Mouse (Mus musculus) heart, postnatal 4 days (tissue): Measurements from ENCODE around the gene Pde3a. TPM values are rescaled to one million over a fixed set of nuclear protein-coding genes. Genes with fewer than 3 reads are reported as not detected.
"Not testable (repeated sequence)": the region's sequence is repeated elsewhere in the genome, so short reads cannot be mapped to it uniquely, and the experiment has no call there.

Experiments
- DNase-seq: peaks from one replicate; pipeline ENCODE4 v3.0.0; 2021
- total RNA-seq, 2 experiments: library from RNA; stranded (reverse); gene quantifications; 2 replicates each; pipeline ENCODE4 v1.2.3; 2021

The Pde3a gene
- total RNA-seq, 2 experiments from 2014 or later, result 56.1 to 57.0 TPM

DNA sequence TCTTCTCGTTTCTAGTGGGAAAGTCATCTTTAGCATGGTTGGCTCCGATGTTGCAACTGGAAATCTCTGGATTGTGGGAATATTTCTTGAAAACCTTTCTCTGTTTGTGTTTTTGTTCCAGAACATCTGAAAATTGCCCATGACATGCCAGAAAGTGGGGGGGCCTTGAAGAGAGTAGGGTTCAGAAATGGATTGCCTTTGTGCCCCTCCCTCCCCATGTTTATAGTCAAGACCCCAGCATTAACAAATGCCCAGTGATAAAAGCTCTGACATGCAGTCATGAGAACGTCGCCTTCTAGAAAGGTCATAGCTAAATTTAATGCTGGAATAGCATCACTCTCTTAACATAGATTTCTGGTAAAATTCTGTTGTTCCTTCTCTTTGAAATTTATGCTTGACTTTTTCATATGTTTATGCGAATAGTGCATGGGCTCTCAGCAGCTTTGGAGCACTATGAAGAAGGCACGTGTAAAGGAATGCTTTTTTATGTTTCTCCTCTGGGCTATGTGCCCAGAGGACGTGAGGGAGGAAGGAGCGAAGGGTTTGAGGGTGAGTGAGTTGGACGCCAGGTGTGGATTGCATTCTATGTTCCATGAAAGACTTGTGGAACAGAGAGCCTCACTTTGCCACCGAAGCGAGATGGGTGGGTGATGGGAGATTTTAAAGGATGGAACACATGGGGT, 19.0 kb downstream of the Pde3a start:
- no peak for DNase-seq

DNA sequence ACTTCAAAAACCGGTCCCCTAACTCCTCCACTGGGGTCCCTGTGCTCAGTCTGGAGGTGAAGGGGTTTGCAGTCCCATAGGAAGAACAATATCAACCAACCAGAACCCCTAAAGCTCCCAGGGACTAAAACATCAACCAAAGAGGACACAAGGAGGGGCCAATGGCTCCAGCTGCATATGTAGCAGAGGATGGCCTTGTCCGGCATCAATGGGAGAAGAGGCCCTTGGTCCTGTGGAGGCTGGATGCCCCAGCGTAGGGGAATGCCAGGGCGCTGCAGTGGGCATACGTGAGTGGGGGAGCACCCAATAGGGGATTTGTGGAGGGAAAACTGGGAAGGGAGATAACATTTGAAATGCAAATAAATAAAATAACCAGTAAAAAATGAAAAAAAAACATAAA, 19.8 kb downstream of the Pde3a start:
- DNase-seq, result no peak

DNA sequence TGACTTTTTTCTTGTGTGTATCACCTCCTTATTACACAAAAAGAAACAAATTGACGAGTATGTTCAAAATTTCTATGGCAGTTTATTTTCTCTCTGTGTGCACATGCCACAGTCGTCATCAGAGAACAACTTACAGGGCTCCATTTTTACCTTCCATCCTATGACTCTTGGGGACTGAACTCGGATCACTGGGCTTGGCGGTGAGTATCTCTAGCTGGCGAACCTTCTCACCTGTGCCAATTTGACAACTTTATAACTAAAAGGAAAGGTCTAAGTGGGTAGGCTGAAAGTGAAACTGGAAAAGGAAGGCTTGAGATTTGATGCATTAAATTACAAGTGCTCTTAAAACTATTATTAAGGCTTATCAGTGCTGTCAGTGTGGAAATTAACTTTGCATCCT, 22.1 kb downstream of the Pde3a start:
- DNase-seq, result no peak

DNA sequence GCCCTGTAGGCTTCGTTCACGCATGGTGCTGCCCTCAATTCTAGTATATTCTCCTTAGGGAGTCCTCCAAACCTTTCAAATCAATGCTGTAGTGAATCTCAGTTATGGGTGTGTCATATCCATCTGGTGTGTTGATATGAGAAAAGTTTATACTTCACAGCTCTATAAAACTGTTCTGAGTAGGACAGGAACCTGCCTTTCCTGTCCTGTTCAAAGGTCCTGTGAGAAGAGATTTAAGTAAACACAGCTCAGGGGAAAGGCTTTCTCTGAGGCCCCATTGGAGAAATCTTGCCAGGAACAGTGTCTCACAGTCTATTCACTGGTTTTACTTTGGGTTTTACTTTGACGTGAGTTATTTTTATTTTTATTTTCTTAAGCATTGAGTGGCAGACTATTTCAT, 22.5 kb downstream of the Pde3a start:
- no peak for DNase-seq

DNA sequence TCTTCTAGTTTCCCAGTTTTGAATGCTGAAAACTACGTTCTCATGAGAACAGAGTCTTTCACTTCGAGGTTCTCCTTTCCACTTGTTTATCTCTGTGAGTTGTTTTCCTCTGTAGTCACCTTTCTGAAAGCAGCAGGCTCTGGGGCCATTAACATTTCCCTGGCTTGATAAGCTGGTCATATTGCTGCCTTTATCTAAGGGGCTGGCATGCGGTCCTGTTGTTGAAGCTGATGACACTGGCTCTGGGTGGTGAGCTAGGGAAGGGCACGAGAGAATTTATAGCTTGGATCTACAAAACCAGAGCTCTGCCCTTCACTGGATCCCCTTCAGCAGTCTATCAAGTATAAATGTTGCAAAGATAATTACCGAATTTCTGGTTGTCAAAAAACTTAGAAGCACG, 24.6 kb downstream of the Pde3a start:
- peak; percentile 63 for DNase-seq

DNA sequence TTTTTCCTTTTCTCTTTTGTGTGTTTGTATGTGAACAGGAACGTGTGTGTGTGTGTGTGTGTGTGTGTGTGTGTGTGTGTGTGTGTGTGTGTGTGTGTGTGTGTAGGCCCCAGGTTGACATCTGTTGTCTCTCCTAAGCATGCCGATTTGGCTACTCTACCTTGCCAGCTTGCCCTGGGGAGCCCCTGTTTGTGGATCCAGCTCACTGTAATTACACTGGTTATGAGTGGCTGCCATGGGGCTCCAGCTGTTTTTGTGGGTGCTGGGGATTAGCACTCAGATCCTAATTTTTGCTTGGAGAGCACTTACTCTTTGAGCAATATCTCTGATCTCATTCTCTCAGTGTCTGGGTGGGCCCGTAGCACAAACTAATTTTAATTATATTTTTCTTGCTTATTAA, 32.6 kb downstream of the Pde3a start:
- no peak for DNase-seq

DNA sequence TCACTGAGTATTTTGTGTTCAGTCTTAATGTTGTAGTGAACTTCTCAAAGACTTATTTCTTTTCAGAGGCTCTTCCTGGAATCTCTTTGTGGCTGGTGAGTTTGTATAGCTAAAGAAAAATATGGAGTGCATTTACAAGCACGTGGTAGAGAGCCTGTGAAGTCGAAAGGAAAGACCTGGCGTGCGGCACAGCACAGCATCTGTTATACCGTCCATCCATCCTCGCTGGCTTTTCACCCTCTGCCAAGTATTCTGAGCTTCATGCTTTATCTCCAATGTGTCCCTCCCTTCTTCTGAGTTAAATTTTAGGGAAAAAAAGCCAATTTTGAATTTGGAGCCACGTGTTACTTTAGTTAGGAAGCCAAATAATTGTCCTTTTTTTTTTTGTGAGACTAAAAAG, 33.7 kb downstream of the Pde3a start:
- no peak for DNase-seq

DNA sequence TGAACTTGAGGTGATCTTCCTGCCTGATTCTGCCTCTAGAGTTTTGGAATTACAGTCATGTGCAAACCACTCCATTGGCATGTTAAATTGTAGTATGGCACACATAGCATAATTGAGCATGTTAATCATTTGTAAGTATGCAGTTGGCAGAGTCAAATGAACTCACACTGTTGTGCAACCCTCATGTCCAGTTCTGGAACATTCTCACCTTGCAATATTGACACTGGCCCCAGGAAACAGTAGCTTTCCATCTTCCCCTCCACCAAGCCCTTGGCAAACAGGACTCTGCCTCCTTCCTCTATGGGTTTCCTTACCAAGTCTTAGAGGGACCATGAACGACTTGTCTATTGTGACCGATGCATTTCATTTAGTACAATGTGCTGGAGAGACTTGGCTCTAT, 42.1 kb downstream of the Pde3a start:
- DNase-seq, result no peak

DNA sequence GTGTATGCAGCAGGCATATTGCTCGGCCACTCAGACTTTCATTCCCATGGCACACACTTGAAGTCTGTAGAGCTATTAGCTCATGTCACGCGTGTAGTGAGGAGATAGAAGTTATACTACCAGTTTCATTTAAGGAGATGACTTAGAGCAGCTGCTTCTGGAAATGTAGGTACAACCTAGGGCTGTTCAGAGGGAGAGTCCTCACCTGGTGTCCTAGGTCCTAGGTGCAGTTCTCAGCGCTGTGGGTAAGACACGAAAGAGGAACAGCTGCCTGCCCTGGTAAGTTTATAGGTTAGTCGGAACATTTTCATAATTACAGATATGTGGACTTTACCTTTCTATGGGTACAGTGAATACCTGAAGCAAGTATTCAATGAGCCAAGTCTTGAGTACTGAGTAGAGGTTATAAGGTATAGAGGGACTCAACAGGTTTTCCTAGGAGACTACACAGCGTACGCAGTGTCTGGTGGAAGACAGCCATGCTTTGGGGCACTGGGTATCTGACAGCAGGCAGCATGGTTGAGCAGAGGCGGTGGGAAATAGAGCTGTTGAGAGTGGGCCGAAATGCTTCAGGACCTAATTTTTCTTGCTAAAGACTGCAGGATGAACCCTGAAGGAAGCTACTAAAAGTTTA, 43.9 kb downstream of the Pde3a start:
- no peak for DNase-seq

DNA sequence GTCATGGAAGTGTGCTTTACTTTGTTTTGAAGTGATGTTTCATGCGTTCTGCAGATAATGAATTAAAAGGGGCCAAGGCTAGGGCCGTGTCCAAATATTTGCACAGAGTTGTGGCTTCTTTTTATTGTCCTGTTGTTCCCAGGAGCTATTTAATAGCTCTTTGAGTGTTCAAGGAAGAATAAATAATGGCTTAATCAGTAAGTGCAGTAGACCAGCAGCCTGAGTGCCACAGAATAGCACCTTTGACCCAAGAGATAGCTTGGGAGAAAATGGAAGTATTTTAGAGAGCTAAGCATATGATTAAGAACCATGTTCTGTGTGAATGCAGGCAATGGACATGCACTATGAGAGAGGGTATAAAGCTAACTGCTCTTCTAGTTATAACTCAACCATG, 44.4 kb downstream of the Pde3a start:
- no peak for DNase-seq

DNA sequence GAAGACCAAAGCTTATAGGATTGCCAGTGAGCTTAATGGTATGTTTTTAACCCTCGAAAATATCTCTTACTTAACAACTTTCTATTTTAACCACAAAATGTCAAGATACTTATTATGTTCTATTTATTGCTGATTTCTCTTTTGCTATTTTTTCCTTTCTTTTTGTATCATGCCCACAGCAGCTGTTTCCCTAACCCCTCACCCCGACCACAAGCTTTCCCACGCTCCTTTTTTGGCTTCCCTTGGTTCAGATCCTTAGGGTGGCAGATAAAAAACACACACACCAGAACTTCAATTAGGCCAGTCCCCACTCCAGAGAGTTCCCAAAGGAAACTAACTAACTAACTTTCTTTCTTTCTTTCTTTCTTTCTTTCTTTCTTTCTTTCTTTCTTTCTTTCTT, 46.2 kb downstream of the Pde3a start:
- DNase-seq, result no peak

DNA sequence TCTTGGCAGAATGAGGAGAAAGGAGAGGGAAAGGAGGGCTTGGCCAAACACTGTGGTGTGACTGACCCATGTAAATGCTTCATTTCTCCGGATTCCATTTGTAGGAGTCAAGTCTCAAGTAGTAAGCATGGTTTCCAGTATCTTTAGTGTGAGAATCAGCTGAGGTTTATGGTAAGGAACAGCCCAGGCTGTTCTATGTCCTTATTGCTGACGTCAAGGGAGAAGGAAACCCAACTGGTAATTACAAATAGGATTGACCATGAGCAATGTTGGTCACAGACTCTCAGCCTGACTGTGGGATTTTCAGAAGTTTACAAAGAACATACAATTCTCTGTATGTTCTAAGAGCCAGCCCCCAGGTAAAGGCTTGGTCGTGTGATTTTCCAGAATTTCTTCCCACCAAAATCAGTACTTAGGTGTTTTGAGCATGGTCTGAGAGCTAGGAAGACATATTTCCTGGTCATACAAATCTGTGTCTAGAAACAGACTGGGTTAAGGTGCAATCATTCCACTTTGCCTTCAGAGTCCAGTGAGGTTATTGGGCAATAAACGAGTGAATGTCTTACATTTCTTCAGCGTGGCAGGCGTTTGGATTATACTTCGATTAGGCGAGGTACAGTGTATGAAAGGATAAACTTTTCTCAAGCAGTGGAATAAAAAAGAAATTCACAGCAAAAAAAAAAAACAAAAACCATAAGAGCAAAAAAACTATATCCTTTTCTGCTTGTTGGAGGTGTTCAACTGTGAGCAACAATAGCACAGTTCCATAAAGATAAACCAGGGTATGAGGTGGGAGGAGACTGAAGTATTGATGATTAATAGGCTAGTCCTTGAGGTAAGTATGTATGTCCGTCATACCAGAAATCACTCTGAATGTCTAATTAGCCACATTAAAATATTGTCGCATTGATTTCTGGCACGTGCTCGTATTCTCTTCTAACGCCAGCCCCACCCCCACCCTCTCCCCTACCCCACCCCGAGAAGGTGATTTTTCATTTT, 53.0 kb downstream of the Pde3a start:
- no peak for DNase-seq

DNA sequence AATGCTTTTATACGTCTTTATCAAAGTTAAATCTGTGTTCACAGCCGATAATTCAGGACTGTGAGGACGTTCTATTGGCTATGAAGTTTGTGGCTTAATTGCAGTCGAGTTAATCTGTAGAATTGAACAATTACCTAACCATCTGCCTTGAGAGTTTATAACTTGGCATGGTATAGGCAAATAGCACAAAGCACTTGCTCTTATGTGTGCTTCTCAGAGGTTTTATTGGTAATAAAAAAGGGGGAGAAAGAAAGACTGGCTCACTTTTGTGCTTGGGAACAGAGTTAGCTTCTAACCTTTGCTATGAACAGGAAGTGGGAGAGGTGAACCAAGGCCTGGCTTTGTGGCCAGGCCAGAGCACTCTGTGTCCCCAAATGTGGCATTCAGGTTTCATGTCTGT, 53.8 kb downstream of the Pde3a start:
- no peak for DNase-seq

DNA sequence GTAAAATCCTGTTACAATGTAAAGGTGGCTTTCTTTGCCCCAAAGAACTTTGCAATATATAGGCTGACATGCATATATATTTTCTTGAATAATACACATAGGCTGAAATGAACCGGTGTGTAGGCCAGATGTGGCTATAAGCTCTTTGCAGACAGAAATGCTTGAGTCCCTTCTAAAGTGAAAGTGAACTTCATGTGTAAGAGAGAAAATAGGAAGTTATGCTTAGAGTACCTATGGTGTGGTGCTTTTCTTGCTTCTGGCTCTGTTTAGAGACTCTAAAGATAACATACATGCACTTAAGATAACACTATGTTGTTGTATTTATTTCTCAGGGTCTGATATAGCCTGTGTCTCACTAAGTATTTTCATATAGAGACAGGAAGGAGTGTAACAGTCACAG, 58.3 kb downstream of the Pde3a start:
- DNase-seq, result no peak

DNA sequence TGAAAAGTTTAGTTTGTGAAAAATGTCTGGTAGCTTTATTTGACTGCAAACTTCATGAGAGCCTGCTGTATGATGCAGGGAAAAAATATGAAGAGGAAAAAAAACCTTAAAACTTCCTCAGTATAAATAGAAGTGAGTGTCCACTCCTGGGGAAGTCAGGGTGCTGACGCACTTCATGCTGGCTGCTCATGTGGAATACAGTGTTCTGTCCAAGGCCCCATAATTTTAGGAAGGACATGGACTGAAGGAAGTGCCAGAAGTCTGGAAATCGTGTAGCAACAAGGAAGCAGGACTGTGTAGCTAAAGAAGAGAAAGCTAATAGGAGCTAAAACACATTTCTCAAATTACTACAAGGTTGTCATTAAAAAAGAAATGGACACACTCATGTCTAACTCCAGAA, 59.4 kb downstream of the Pde3a start:
- DNase-seq, result no peak

DNA sequence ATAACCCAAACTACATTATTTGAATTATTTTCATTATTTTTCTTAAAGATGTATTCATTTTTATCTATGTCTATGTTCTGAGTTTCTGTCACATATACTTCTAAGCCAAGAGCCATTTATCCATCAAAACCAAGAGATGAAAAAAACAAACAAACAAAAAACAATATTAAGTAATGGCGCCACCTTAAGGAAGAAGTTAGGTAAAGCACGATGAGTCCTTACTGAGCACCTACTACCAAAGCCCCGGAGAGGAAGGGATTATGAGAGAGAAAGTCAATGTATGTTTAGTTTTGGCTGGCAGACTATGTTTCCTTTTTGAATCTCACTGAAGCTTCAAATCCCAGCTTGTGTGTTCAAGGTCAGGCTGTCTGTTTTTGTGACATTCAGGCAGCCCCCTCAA, 60.8 kb downstream of the Pde3a start:
- DNase-seq, result no peak

DNA sequence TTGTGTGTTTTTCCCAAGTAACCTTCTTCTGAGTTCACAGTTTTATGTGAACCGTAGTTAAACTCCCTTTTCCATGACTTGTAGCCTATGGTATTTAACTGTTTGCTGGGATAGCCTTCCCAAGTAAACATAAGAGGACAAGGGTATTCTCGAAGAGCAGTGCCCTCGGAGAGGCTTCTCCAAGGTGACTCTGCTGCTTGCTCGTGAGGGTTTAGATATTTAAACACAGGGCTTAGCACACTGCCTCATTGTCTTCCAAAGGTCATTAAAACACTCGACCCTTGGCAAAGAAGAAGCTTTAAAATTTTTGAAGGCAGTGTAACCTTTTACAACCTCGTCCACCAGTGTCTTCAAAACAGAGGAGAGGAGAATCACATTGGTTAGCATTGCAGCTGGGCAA, 61.3 kb downstream of the Pde3a start:
- DNase-seq, result no peak

DNA sequence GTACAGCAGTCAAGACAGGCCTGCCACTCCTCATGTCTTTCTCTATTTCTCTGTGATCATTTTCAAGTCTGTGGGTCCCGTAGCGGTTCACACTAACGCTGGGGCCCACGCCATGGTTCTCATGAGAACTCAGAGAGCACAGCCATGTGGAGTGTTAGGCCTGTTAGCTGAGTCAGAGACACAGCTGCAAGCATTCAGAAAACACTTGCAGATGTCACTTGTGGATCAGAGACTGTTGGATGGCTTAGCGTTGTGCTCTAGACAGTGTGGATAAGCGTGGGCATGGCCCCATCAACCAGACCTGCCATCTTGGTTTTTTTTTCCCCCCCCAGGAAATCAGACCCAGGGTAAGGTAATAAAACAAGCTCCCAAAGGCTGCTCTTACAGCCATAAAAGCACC, 62.5 kb downstream of the Pde3a start:
- DNase-seq, result no peak

DNA sequence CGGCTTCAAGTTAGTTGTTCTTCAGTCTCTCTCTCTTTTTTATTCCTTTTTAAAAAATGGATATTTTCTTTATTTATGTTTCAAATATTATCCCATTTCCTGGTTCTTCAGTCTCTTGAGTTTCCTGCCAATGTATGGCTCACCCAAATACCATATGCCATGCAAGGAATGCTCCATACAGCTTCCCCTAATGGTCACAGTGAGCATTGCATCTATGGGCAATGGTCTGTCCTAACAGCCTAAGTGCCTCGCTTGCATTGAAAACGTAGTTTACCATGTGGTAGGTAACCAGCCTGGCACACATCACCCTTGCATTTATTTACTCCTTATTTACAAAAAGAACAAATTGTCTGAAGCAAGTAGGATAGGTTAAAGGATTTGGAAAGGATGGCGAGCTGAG, 64.0 kb downstream of the Pde3a start:
- no peak for DNase-seq

DNA sequence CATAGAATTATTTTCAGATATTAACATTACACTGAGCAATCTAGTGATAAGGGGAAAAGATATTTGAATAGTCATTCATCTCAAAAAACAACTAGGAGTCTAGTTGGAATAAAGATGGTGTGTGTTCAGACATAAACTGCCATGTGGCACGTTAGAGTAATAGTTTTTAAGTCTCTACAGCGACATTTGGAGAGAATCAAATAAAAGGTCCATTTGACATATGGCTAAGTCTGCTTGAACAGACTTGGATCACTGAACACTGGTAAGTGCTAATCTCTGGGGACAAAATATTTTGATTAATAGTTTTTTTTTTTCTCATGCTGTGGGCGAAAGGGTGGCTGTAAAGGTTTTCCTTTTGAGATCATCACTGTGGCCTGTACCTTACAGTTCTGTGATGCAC, 69.4 kb downstream of the Pde3a start:
- DNase-seq, result no peak

DNA sequence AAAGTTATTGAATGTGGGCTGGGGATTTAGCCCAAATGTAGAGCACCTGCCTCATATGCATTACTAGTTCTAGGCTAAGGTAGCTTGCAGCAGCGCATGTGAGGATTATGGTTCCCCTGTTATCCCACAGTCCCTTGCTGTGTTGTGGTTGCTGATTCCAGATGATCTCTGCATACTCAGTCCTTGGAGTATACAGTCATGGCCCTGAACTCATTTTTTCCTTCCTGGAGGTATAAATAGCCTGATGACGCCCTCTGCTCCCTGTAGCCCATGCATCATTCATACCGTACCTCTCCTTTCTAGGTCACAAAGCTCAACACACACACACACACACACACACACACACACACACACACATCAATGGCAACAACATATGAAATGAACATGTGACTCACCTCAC, 72.2 kb downstream of the Pde3a start:
- DNase-seq, result no peak

DNA sequence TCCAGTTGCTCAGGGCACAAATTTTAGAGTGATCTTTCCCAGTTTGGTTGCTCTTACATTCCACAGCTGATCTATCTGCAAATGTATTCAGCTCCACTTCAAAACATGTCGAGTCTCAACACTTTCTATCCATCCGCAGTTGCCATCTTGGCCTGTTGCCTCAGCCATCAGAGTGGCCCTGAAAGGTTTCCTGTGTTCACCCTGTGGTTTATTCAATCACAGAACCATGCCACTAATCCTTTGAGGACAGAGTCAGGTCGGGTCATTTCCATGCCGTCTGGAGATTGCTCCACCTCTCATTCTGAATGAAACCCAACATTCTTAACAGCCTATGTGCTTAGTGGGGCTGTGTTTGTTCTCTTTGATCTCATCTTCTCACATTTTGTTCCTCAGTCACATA, 73.9 kb downstream of the Pde3a start:
- no peak for DNase-seq

DNA sequence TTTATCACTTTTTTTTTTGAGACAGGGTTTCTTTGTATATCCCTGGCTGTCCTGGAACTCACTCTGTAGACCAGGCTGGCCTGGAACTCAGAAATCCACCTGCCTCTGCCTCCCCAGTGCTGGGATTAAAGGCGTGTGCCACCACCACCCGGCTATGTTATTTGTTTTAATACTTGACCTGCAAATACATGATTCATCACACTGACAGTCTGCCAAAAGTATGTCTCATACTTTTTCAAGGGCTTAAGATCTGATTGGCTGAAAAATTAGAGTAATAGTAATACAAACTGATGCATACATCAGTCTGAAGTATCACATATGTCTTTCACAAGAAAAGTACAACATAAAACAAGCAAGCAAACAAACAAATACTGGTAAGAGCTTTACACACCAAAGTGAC, 78.1 kb downstream of the Pde3a start:
- DNase-seq, result not testable (repeated sequence)

DNA sequence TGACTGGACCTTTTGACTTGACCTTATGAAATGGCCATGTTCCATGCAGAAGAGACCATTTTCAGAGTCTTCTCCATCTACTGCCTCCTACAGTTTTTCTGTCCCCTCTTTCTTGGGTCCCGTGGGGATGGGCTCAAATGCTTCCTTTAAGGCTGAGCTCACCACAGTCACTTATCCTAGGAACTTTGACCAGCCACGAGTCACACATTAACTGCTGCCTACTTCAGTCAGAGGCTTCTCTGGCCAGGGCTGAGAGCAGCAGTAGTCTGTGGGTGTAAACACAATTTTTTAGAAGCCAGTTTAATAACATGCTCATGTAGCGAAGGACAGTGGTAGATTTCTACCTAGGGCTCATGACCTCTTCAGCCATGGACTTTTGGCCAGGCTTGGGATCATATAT, 79.0 kb downstream of the Pde3a start:
- DNase-seq, result no peak
